Mouse (Mus musculus): Measurements from ENCODE around the gene Ttc33. TPM values are rescaled to one million over a fixed set of nuclear protein-coding genes. Genes with fewer than 3 reads are reported as not detected.
A peak's percentile ranks its signal among the peaks of the same experiment; 100 is the strongest.

Ttc33 gene
- polyA plus RNA-seq, 1 experiment from 2014 or later: 35.4 TPM

DNA sequence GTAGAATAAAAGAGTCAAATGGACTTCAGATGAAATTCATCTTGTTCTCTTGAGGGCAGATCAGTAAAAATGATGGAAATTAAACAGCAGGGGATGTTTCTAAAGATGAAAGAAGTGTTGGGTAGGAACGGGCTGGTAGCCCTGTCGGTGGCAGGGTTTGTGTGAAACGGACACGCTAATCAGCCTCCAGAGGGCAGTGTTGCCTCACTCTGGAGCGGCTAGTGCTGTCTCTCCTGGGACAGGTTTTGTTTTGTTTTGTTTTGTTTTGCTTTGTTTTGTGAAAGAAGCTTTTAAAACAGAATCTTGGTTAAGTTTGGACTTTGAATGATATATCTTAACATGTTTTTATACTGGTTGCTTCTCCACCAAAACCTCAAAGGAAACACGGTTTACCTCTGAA is 51.2 kb downstream of the Ttc33 start:
- 16% methylated on average over 6 of the region's 6 CpGs for WGBS
- no peak for ATAC-seq (ENCODE audit: insufficient read depth, low FRiP score)
- H3K27ac ChIP-seq (ENCODE audit: low read length): no peak overlapping the region

GRCm38 (mm10) chr15:5237012-5237660 is 51.8 kb downstream of the Ttc33 start:
- Histone ChIP-seq H3K9ac (ENCODE audit: low read length) (no peak overlapping the region), H3K4me3 (replicated peaks; ENCODE audit: low read length) (no peak overlapping the region), H3K4me1 (ENCODE audit: control insufficient read depth, insufficient read depth, low read length) (peaks cover 3% of the 10 kb centered on the region; the same call in 1 of the 2 replicates), H3K27me3 (ENCODE audit: control insufficient read depth, insufficient read depth, low read length) (0 out of 2 replicates have a peak, but pooled peaks cover 2% of the 10 kb centered on the region), H3K27ac (ENCODE audit: low read length) (no peak overlapping the region), H3K36me3 (ENCODE audit: control insufficient read depth, insufficient read depth, low read length) (no peaks in the 10 kb centered on the region), H3K4me2 (ENCODE audit: low read depth, low read length) (no peak overlapping the region), H3K9me3 (replicated peaks; ENCODE audit: control insufficient read depth, low read length) (no peaks in the 10 kb centered on the region)
- ATAC-seq (ENCODE audit: insufficient read depth, low FRiP score): no peak
- 59% methylated on average over 7 of the region's 7 CpGs for WGBS

More for the DNA sequence above, 51.2 kb downstream of the Ttc33 start:
- H3K27me3 ChIP-seq (ENCODE audit: control insufficient read depth, insufficient read depth, low read length): 0 out of 2 replicates have a peak, but pooled peaks cover 2% of the 10 kb centered on the region
- H3K4me3 ChIP-seq (replicated peaks; ENCODE audit: low read length): no peak overlapping the region
- H3K9ac ChIP-seq (ENCODE audit: low read length): no peak overlapping the region
- peaks cover 3% of the 10 kb centered on the region; the same call in 1 of the 2 replicates for H3K4me1 ChIP-seq (ENCODE audit: control insufficient read depth, insufficient read depth, low read length)
- H3K9me3 ChIP-seq (replicated peaks; ENCODE audit: control insufficient read depth, low read length): no peaks in the 10 kb centered on the region
- no peaks in the 10 kb centered on the region for H3K36me3 ChIP-seq (ENCODE audit: control insufficient read depth, insufficient read depth, low read length)
- H3K4me2 ChIP-seq (ENCODE audit: low read depth, low read length): no peak overlapping the region

DNA sequence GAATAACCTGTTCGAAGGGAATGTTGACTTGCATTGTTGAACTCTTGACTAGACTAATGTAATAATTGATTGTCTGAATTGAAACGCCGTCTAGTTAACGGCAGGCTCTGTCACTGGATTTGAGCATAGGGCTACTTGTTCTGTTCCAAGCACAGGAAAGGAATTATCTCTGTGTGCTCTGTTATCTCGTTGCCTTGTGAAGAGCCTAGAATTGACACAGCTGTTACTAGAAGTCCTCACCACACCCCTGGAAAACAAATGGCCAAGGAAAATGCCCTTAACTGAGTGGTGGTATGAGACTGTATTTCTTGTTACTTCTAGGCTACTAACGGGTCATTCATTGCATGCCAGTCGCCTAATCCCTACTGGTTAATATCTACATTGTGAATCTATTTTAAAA is 52.7 kb downstream of the Ttc33 start:
- no peak overlapping the region for H3K4me3 ChIP-seq (replicated peaks; ENCODE audit: low read length)
- H3K36me3 ChIP-seq (ENCODE audit: control insufficient read depth, insufficient read depth, low read length): no peaks in the 10 kb centered on the region
- WGBS: 58% methylated on average over 7 of the region's 7 CpGs
- H3K27me3 ChIP-seq (ENCODE audit: control insufficient read depth, insufficient read depth, low read length): peaks cover 7% of the 10 kb centered on the region
- no peak for ATAC-seq (ENCODE audit: insufficient read depth, low FRiP score)
- H3K27ac ChIP-seq (ENCODE audit: low read length): no peak overlapping the region
- H3K4me2 ChIP-seq (ENCODE audit: low read depth, low read length): no peak overlapping the region
- no peaks in the 10 kb centered on the region for H3K9me3 ChIP-seq (replicated peaks; ENCODE audit: control insufficient read depth, low read length)
- peaks cover 7% of the 10 kb centered on the region for H3K4me1 ChIP-seq (ENCODE audit: control insufficient read depth, insufficient read depth, low read length)
- no peak overlapping the region for H3K9ac ChIP-seq (ENCODE audit: low read length)

- 69% methylated on average over 4 of the region's 4 CpGs for WGBS
- no peak overlapping the region for H3K9ac ChIP-seq (ENCODE audit: low read length)
- ATAC-seq (ENCODE audit: insufficient read depth, low FRiP score): no peak
- no peak overlapping the region for H3K4me2 ChIP-seq (ENCODE audit: low read depth, low read length)
- H3K4me3 ChIP-seq (replicated peaks; ENCODE audit: low read length): no peak overlapping the region
- H3K27ac ChIP-seq (ENCODE audit: low read length): no peak overlapping the region
- peaks cover 12% of the 10 kb centered on the region for H3K4me1 ChIP-seq (ENCODE audit: control insufficient read depth, insufficient read depth, low read length)
- H3K36me3 ChIP-seq (ENCODE audit: control insufficient read depth, insufficient read depth, low read length): no peaks in the 10 kb centered on the region
- H3K9me3 ChIP-seq (replicated peaks; ENCODE audit: control insufficient read depth, low read length): no peaks in the 10 kb centered on the region
- H3K27me3 ChIP-seq (ENCODE audit: control insufficient read depth, insufficient read depth, low read length): peaks cover 10% of the 10 kb centered on the region
These were observed 53.2 kb downstream of the Ttc33 start for GRCm38 (mm10) chr15:5238553-5238952.

DNA sequence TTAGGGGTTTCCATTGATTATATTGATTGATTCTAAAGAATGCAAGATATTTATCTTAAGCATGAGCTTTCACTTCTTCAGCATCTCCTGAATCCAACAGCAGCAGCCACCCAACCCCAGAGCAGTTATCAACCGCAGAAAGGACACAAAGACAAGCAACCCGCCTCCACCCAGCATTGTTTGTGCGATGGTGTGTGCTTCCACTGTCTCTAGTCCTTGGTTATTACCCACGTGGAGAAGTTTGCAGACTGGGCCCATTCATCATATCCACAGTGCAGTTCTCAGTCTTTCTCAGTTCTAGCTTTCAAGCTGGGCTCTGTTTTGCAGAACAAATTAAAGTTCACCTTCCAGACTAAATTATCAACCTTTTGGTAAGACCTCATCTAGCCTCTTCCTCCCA is 54.0 kb downstream of the Ttc33 start:
- no peaks in the 10 kb centered on the region for H3K36me3 ChIP-seq (ENCODE audit: control insufficient read depth, insufficient read depth, low read length)
- no peak for ATAC-seq (ENCODE audit: insufficient read depth, low FRiP score)
- H3K4me1 ChIP-seq (ENCODE audit: control insufficient read depth, insufficient read depth, low read length): peaks cover 12% of the 10 kb centered on the region
- H3K27me3 ChIP-seq (ENCODE audit: control insufficient read depth, insufficient read depth, low read length): peaks cover 10% of the 10 kb centered on the region
- H3K4me2 ChIP-seq (ENCODE audit: low read depth, low read length): peak overlapping the region; percentile 92; the same call in 1 of the 2 replicates
- no peak overlapping the region; the same call in 1 of the 2 replicates for H3K4me3 ChIP-seq (replicated peaks; ENCODE audit: low read length)
- H3K9me3 ChIP-seq (replicated peaks; ENCODE audit: control insufficient read depth, low read length): no peaks in the 10 kb centered on the region
- H3K27ac ChIP-seq (ENCODE audit: low read length): peak overlapping the region; percentile 4; the same call in 1 of the 2 replicates
- WGBS: 57% methylated on average over 4 of the region's 4 CpGs
- H3K9ac ChIP-seq (ENCODE audit: low read length): no peak overlapping the region

- ATAC-seq (ENCODE audit: insufficient read depth, low FRiP score): no peak
- Histone ChIP-seq H3K4me3 (replicated peaks; ENCODE audit: low read length) (peak overlapping the region; percentile 26), H3K36me3 (ENCODE audit: control insufficient read depth, insufficient read depth, low read length) (no peaks in the 10 kb centered on the region), H3K9ac (ENCODE audit: low read length) (0 out of 2 replicates have a peak overlapping the region, but pooled peaks have one; percentile 1), H3K4me2 (ENCODE audit: low read depth, low read length) (peak overlapping the region; percentile 92), H3K4me1 (ENCODE audit: control insufficient read depth, insufficient read depth, low read length) (peaks cover 12% of the 10 kb centered on the region), H3K27me3 (ENCODE audit: control insufficient read depth, insufficient read depth, low read length) (peaks cover 10% of the 10 kb centered on the region), H3K27ac (ENCODE audit: low read length) (peak overlapping the region; percentile 26; the same call in 1 of the 2 replicates), H3K9me3 (replicated peaks; ENCODE audit: control insufficient read depth, low read length) (no peaks in the 10 kb centered on the region)
- WGBS: 46% methylated on average over 6 of the region's 6 CpGs
These were observed 54.6 kb downstream of the Ttc33 start for GRCm38 (mm10) chr15:5239901-5240300.

- no peaks in the 10 kb centered on the region for H3K36me3 ChIP-seq (ENCODE audit: control insufficient read depth, insufficient read depth, low read length)
- WGBS: 77% methylated on average over 6 of the region's 6 CpGs
- peak overlapping the region; percentile 26 for H3K4me3 ChIP-seq (replicated peaks; ENCODE audit: low read length)
- H3K9ac ChIP-seq (ENCODE audit: low read length): 0 out of 2 replicates have a peak overlapping the region, but pooled peaks have one; percentile 1
- H3K27ac ChIP-seq (ENCODE audit: low read length): peak overlapping the region; percentile 26; the same call in 1 of the 2 replicates
- peaks cover 12% of the 10 kb centered on the region for H3K4me1 ChIP-seq (ENCODE audit: control insufficient read depth, insufficient read depth, low read length)
- H3K9me3 ChIP-seq (replicated peaks; ENCODE audit: control insufficient read depth, low read length): no peaks in the 10 kb centered on the region
- peaks cover 10% of the 10 kb centered on the region for H3K27me3 ChIP-seq (ENCODE audit: control insufficient read depth, insufficient read depth, low read length)
- no peak for ATAC-seq (ENCODE audit: insufficient read depth, low FRiP score)
- H3K4me2 ChIP-seq (ENCODE audit: low read depth, low read length): peak overlapping the region; percentile 92
These were observed 55.0 kb downstream of the Ttc33 start for GRCm38 (mm10) chr15:5240360-5240759.

DNA sequence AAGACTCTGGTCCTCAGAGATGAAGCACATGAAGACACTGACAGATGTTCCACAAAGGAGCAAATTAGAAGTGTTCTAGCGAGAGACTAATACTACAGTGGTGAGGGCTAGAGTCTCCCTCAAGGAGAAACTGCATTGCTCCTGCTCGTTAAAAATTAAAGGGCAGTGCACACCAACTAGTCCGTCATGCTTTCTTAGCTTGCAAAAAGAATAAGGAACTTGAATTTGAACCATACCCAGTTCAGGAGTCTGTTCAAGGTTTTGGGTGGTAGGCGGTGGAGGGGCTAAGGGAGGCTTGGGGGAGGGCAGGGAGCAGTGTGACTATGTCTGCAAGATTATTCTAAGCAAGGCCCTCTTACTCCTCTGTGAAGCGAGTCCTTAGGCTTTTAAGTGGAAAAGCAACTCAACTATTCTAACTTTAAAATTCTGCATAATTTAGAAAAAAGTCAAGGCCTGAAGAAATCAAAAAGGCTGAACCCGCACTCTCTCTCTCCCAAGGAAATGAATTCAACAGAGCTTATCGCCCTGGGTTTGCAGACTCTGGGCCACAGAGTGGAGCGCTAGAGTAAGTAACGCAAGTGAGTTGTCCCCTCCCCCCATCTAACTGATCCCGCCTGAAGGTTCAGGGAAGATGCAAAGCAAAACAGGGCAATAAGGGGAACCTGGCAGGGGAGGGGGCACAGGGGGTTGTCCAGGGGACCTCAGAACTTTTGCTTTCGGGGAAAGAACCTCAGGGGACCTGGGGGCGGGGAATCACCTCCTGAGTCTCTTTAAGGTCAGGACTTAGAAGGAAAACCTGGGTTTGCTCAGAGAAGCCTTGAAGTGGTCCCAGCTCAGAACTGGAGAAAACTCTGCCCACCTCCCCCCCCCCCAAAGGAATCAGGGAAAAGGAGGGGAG is 56.2 kb downstream of the Ttc33 start:
- WGBS: 35% methylated on average over 12 of the region's 12 CpGs
- H3K27me3 ChIP-seq (ENCODE audit: control insufficient read depth, insufficient read depth, low read length): peaks cover 10% of the 10 kb centered on the region
- peaks cover 12% of the 10 kb centered on the region for H3K4me1 ChIP-seq (ENCODE audit: control insufficient read depth, insufficient read depth, low read length)

More for the DNA sequence above, 56.2 kb downstream of the Ttc33 start:
- Histone ChIP-seq H3K4me2 (ENCODE audit: low read depth, low read length) (peak overlapping the region; percentile 92), H3K36me3 (ENCODE audit: control insufficient read depth, insufficient read depth, low read length) (no peaks in the 10 kb centered on the region), H3K27ac (ENCODE audit: low read length) (no peak overlapping the region), H3K4me3 (replicated peaks; ENCODE audit: low read length) (peak overlapping the region; percentile 60), H3K9ac (ENCODE audit: low read length) (peak overlapping the region; percentile 71), H3K9me3 (replicated peaks; ENCODE audit: control insufficient read depth, low read length) (no peaks in the 10 kb centered on the region)
- ATAC-seq (ENCODE audit: insufficient read depth, low FRiP score): no peak; the same call in 1 of the 2 replicates

Measured in stomach, embryonic 16.5 days (tissue).